Comparison of ENCODE assay signal across 21 mouse cellular contexts in the genomic region with DNA sequence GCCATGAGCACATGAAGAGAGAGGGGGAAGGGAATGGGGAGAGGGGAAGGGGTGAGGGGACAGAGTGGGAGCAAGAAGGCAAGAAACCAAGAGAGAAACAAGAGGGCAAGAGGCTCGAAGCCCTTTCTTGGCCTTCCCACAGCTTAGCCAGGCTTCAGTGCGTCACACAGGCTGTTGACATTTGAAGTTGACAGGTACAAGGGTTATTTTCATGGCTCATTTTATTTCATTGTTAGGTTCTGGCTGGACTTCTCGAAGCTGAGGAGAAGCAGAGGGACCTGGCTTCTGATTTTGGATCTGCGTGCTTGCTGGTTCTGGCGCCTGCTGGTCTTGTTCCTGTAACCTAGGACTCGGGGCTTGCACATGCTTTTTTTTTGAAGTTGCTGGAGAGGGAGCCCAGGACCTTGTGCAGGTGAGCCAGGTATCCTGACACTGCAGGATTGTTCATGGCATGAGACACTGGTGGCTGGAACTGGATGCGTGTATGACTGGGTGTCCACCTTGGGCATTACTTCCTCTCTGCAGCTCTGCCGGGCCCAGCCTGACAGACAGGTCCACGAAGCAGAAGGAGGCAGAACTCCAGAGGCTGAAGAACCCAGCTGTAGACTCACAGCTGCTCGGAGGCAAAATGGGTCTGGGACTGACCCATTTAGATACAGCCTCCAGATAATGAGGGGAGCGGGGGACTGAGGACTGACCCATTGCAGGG. TPM values are rescaled to one million over a fixed set of nuclear protein-coding genes. Genes with fewer than 3 reads are reported as not detected.
DNase-seq lines count a peak whose midpoint lies in the region; ATAC-seq and TF ChIP-seq lines count a peak whose summit lies in the region.
"Had no signal": no experiment of that assay in that cellular context is flagged by ENCODE, and none has a peak within 500 bp of the region (broad histone marks: within the 10 kb centered on the region; RNA-seq: fewer than 3 reads in every experiment).

No protein-coding gene starts in this region.

- H3K36me3 ChIP-seq in hindbrain, embryonic 12.5 days, result no peaks in the 10 kb centered on the region
- H3K36me3 ChIP-seq in hindbrain, embryonic 16.5 days (ENCODE audit: control insufficient read depth, insufficient read depth, low read length), result no peaks in the 10 kb centered on the region
- H3K36me3 ChIP-seq in midbrain, embryonic 11.5 days (ENCODE audit: control insufficient read depth, insufficient read depth, low read length), result no peaks in the 10 kb centered on the region
- H3K36me3 ChIP-seq in midbrain, postnatal 0 days (ENCODE audit: insufficient read depth, low read length), result no peaks in the 10 kb centered on the region
- H3K36me3 ChIP-seq: forebrain, embryonic 10.5 days had no signal

- 61% methylated on average over 11 of the region's 11 CpGs for WGBS in hindbrain, embryonic 12.5 days
- 67% methylated on average over 11 of the region's 11 CpGs for WGBS in hindbrain, embryonic 16.5 days
- WGBS in midbrain, embryonic 11.5 days, result 68% methylated on average over 11 of the region's 11 CpGs
- WGBS in midbrain, postnatal 0 days, result 69% methylated on average over 11 of the region's 11 CpGs

- H3K27me3 ChIP-seq in hindbrain, embryonic 12.5 days, result no peaks in the 10 kb centered on the region
- H3K27me3 ChIP-seq in hindbrain, embryonic 16.5 days (replicated peaks; ENCODE audit: control insufficient read depth, insufficient read depth, low read length), result no peaks in the 10 kb centered on the region
- no peaks in the 10 kb centered on the region for H3K27me3 ChIP-seq in midbrain, embryonic 11.5 days (ENCODE audit: control insufficient read depth, insufficient read depth, low read length)
- H3K27me3 ChIP-seq in midbrain, postnatal 0 days (ENCODE audit: insufficient read depth, low read length), result no peaks in the 10 kb centered on the region
- H3K27me3 ChIP-seq: embryonic facial prominence, embryonic 15.5 days; heart, embryonic 13.5 days had no signal

- H3K9ac ChIP-seq in hindbrain, embryonic 12.5 days, result no peak overlapping the region
- no peak overlapping the region for H3K9ac ChIP-seq in hindbrain, embryonic 16.5 days (ENCODE audit: low read depth, low read length)
- no peak overlapping the region for H3K9ac ChIP-seq in midbrain, embryonic 11.5 days (ENCODE audit: low read length)
- no peak overlapping the region for H3K9ac ChIP-seq in midbrain, postnatal 0 days (replicated peaks; ENCODE audit: low read length, poor library complexity, severe bottlenecking)
- H3K9ac ChIP-seq: embryonic facial prominence, embryonic 15.5 days; heart, embryonic 13.5 days; hindbrain, embryonic 14.5 days had no signal

- H3K4me3 ChIP-seq in hindbrain, embryonic 12.5 days, result no peak overlapping the region
- H3K4me3 ChIP-seq in hindbrain, embryonic 16.5 days (ENCODE audit: low read length), result no peak overlapping the region
- H3K4me3 ChIP-seq in midbrain, embryonic 11.5 days (ENCODE audit: low read depth, low read length), result no peak overlapping the region
- H3K4me3 ChIP-seq in midbrain, postnatal 0 days (ENCODE audit: low read depth, low read length), result no peak overlapping the region
- H3K4me3 ChIP-seq: embryonic facial prominence, embryonic 15.5 days; erythroblast, embryonic 14.5 days; forebrain, embryonic 10.5 days; gastrocnemius, adult 2 months; heart, embryonic 13.5 days had no signal

- no peak overlapping the region for H3K27ac ChIP-seq in hindbrain, embryonic 12.5 days
- no peak overlapping the region for H3K27ac ChIP-seq in hindbrain, embryonic 16.5 days (ENCODE audit: low read depth, low read length)
- no peak overlapping the region for H3K27ac ChIP-seq in midbrain, embryonic 11.5 days (ENCODE audit: low read depth, low read length)
- no peak overlapping the region for H3K27ac ChIP-seq in midbrain, postnatal 0 days (ENCODE audit: low read depth, low read length)
- H3K27ac ChIP-seq: embryonic facial prominence, embryonic 15.5 days; forebrain, embryonic 10.5 days; heart, embryonic 13.5 days; hindbrain, embryonic 14.5 days had no signal

- DNase-seq in adrenal gland, adult 2 months, result peak; percentile 47
- DNase-seq in adrenal gland, adult 8-10 months, result no peak
- peak; percentile 75 for DNase-seq in midbrain, embryonic 11.5 days (ENCODE audit: low spot score, missing footprints)
- DNase-seq in midbrain, postnatal 0 days (ENCODE audit: low spot score), result no peak
- no peak for DNase-seq in layer of hippocampus, postnatal 36 days
- DNase-seq: cerebellum, adult 8-10 months; cerebellum, postnatal 14 days; embryo, embryonic 11 days; gastrocnemius, adult 2 months; gastrocnemius, postnatal 25 days; heart, postnatal 36 days had no signal

- ATAC-seq in hindbrain, embryonic 12.5 days (ENCODE audit: low FRiP score), result 0 out of 2 replicates have a peak, but pooled peaks have one; percentile 18
- ATAC-seq in hindbrain, embryonic 16.5 days, result no peak
- no peak for ATAC-seq in midbrain, embryonic 11.5 days (ENCODE audit: low FRiP score)
- no peak for ATAC-seq in midbrain, postnatal 0 days (ENCODE audit: low FRiP score)
- ATAC-seq: forebrain, embryonic 14.5 days; inflammation-experienced regulatory T-cells, adult 6 months had no signal

- H3K9me3 ChIP-seq in hindbrain, embryonic 12.5 days (replicated peaks), result no peaks in the 10 kb centered on the region
- H3K9me3 ChIP-seq in hindbrain, embryonic 16.5 days (ENCODE audit: control insufficient read depth, low read length), result no peaks in the 10 kb centered on the region
- no peaks in the 10 kb centered on the region for H3K9me3 ChIP-seq in midbrain, embryonic 11.5 days (ENCODE audit: control insufficient read depth, low read length)
- H3K9me3 ChIP-seq in midbrain, postnatal 0 days (ENCODE audit: low read length), result no peaks in the 10 kb centered on the region
- H3K9me3 ChIP-seq: embryonic facial prominence, embryonic 15.5 days; forebrain, embryonic 10.5 days; heart, embryonic 13.5 days had no signal

- no peak overlapping the region for H3K4me2 ChIP-seq in hindbrain, embryonic 12.5 days (replicated peaks)
- H3K4me2 ChIP-seq in hindbrain, embryonic 16.5 days (ENCODE audit: low read length), result no peak overlapping the region
- no peak overlapping the region for H3K4me2 ChIP-seq in midbrain, embryonic 11.5 days
- H3K4me2 ChIP-seq in midbrain, postnatal 0 days (ENCODE audit: low read depth, low read length, poor library complexity, severe bottlenecking), result no peak overlapping the region
- H3K4me2 ChIP-seq: embryonic facial prominence, embryonic 15.5 days; heart, embryonic 13.5 days; hindbrain, embryonic 14.5 days had no signal

- H3K4me1 ChIP-seq in hindbrain, embryonic 12.5 days, result peaks cover 4% of the 10 kb centered on the region; the same call in 1 of the 2 replicates
- 0 out of 2 replicates have a peak, but pooled peaks cover 4% of the 10 kb centered on the region for H3K4me1 ChIP-seq in hindbrain, embryonic 16.5 days (ENCODE audit: control insufficient read depth, insufficient read depth, low read depth, low read length)
- H3K4me1 ChIP-seq in midbrain, embryonic 11.5 days (ENCODE audit: control insufficient read depth, insufficient read depth, low read length), result 0 out of 2 replicates have a peak, but pooled peaks cover 3% of the 10 kb centered on the region
- H3K4me1 ChIP-seq in midbrain, postnatal 0 days (ENCODE audit: insufficient read depth, low read length), result no peaks in the 10 kb centered on the region

- TF ChIP-seq CTCF in midbrain, postnatal 0 days (IDR thresholded peaks at IDR 0.05), result no peak

RNA-seq across cellular contexts. Expression of a gene that starts 12.6 kb away (rescaled TPM):
- total RNA-seq in adrenal gland, adult 2 months (2021), result 100 to 1,000 TPM in 1 of 2 experiments, 10 to 100 TPM in 1; 49.6 to 142 TPM
- 76.2 and 114 TPM in 2 replicates for polyA plus RNA-seq in adrenal gland, adult 2 months (2012; rRNA removed)
- 100 to 1,000 TPM in 2 of 4 experiments, 10 to 100 TPM in 2; 33.7 to 203 (median 102) TPM for total RNA-seq in adrenal gland, adult 8-10 months (2022)
- polyA plus RNA-seq in hindbrain, embryonic 12.5 days (2016; fragmentation: Nextera tagmentation; extraction: Ambion mirVana), result 5.4 and 7.3 TPM in 2 replicates
- 5.6 and 6.2 TPM in 2 replicates for polyA plus RNA-seq in hindbrain, embryonic 16.5 days (2015; fragmentation: Nextera tagmentation; extraction: Ambion mirVana)
- 2.6 and 3.5 TPM in 2 replicates for polyA plus RNA-seq in midbrain, embryonic 11.5 days (2014; fragmentation: Nextera tagmentation; extraction: Ambion mirVana)
- total RNA-seq in midbrain, postnatal 0 days (2014; rRNA removed), result 11.0 and 12.9 TPM in 2 replicates
- 5.4 and 6.7 TPM in 2 replicates for polyA plus RNA-seq in midbrain, postnatal 0 days (2015; fragmentation: Nextera tagmentation; extraction: Ambion mirVana)
- total RNA-seq in layer of hippocampus, postnatal 36 days (2021), result 1 to 10 TPM; 3.1 to 3.5 TPM

RNA-seq across cellular contexts. Expression of a gene that starts 38.8 kb away (rescaled TPM):
- total RNA-seq in adrenal gland, adult 2 months (2021), result under 1 TPM; 0.52 to 0.76 TPM
- polyA plus RNA-seq in adrenal gland, adult 2 months (2012; rRNA removed), result 1.9 and 2.4 TPM in 2 replicates
- total RNA-seq in adrenal gland, adult 8-10 months (2022), result 1 to 10 TPM in 2 of 4 experiments, under 1 TPM in 2; 0.70 to 1.6 (median 0.96) TPM
- polyA plus RNA-seq in hindbrain, embryonic 12.5 days (2016; fragmentation: Nextera tagmentation; extraction: Ambion mirVana), result 0.30 and 0.57 TPM in 2 replicates
- polyA plus RNA-seq in hindbrain, embryonic 16.5 days (2015; fragmentation: Nextera tagmentation; extraction: Ambion mirVana), result 0.50 TPM in 2 replicates
- 0.36 and 0.43 TPM in 2 replicates for polyA plus RNA-seq in midbrain, embryonic 11.5 days (2014; fragmentation: Nextera tagmentation; extraction: Ambion mirVana)
- total RNA-seq in midbrain, postnatal 0 days (2014; rRNA removed), result 0.44 and 0.61 TPM in 2 replicates
- 0.21 and 0.44 TPM in 2 replicates for polyA plus RNA-seq in midbrain, postnatal 0 days (2015; fragmentation: Nextera tagmentation; extraction: Ambion mirVana)
- 1 to 10 TPM in 1 of 2 experiments, under 1 TPM in 1; 0.75 to 1.4 TPM for total RNA-seq in layer of hippocampus, postnatal 36 days (2021)
- total RNA-seq: gastrocnemius, adult 2 months; MEL had no signal

Comparison
In these comparisons a context has a peak if more than half of its experiments do, and no peak if none do; other contexts are left out.
1. DNase-seq: peak in adrenal gland, adult 2 months (single experiment) and midbrain, embryonic 11.5 days (single experiment); none in adrenal gland, adult 8-10 months (single experiment), midbrain, postnatal 0 days (single experiment) and layer of hippocampus, postnatal 36 days (0 of 2).